Mouse (Mus musculus): ENCODE results near the gene Tspan4. TPM values are rescaled to one million over a fixed set of nuclear protein-coding genes. Genes with fewer than 3 reads are reported as not detected.

The Tspan4 gene
- polyA plus RNA-seq, 1 experiment from 2014 or later, result 86.2 TPM

DNA sequence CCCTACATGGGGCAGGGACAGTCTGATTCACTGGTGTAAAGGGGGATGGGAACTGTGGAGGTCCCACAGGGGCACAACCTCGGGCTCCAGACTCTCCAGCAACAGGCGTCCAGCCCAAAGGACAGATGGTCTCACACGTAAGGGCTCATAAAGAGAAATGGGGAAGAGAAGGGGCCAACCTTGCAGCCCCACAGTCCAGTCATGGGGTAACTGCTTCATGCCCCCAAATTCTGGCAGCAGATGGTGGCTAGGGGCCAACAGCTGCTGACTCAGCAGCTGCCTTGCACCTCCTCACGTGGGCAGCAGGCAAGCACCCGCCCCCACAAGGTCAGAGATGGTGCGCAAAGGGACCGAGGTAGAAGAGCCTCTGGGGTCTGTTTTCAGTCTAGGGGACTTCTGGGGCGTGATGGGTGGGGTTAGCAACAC, 42.8 kb upstream of the Tspan4 start:
- Histone ChIP-seq H3K4me2 (ENCODE audit: low read depth, low read length) (no peak overlapping the region), H3K27ac (replicated peaks; ENCODE audit: low read depth, low read length) (no peak overlapping the region), H3K9me3 (ENCODE audit: control insufficient read depth, low read length) (no peaks in the 10 kb centered on the region), H3K36me3 (ENCODE audit: control insufficient read depth, insufficient read depth, low read length) (peaks cover 36% of the 10 kb centered on the region), H3K4me3 (ENCODE audit: low read depth, low read length) (no peak overlapping the region), H3K4me1 (ENCODE audit: control insufficient read depth, insufficient read depth, low read length) (peaks cover 26% of the 10 kb centered on the region; the same call in 1 of the 2 replicates), H3K27me3 (replicated peaks; ENCODE audit: control insufficient read depth, insufficient read depth, low read length) (no peaks in the 10 kb centered on the region), H3K9ac (ENCODE audit: low read depth, low read length) (no peak overlapping the region)
- ATAC-seq (ENCODE audit: low read depth) (no peak), DNase-seq (ENCODE audit: low spot score) (no peak)
- WGBS, result 78% methylated on average over 6 of the region's 8 CpGs

- H3K9me3 ChIP-seq (ENCODE audit: control insufficient read depth, low read length), result no peaks in the 10 kb centered on the region
- DNase-seq (ENCODE audit: low spot score), result no peak
- H3K27me3 ChIP-seq (replicated peaks; ENCODE audit: control insufficient read depth, insufficient read depth, low read length), result no peaks in the 10 kb centered on the region
- H3K4me3 ChIP-seq (ENCODE audit: low read depth, low read length), result no peak overlapping the region
- H3K9ac ChIP-seq (ENCODE audit: low read depth, low read length), result no peak overlapping the region
- no peak overlapping the region for H3K4me2 ChIP-seq (ENCODE audit: low read depth, low read length)
- 70% methylated on average over 5 of the region's 6 CpGs for WGBS
- peaks cover 26% of the 10 kb centered on the region; the same call in 1 of the 2 replicates for H3K4me1 ChIP-seq (ENCODE audit: control insufficient read depth, insufficient read depth, low read length)
- no peak for ATAC-seq (ENCODE audit: low read depth)
- H3K36me3 ChIP-seq (ENCODE audit: control insufficient read depth, insufficient read depth, low read length), result peaks cover 36% of the 10 kb centered on the region
- no peak overlapping the region for H3K27ac ChIP-seq (replicated peaks; ENCODE audit: low read depth, low read length)
Observed at GRCm38 (mm10) chr7:141432741-141433516, 42.1 kb upstream of the Tspan4 start.

DNA sequence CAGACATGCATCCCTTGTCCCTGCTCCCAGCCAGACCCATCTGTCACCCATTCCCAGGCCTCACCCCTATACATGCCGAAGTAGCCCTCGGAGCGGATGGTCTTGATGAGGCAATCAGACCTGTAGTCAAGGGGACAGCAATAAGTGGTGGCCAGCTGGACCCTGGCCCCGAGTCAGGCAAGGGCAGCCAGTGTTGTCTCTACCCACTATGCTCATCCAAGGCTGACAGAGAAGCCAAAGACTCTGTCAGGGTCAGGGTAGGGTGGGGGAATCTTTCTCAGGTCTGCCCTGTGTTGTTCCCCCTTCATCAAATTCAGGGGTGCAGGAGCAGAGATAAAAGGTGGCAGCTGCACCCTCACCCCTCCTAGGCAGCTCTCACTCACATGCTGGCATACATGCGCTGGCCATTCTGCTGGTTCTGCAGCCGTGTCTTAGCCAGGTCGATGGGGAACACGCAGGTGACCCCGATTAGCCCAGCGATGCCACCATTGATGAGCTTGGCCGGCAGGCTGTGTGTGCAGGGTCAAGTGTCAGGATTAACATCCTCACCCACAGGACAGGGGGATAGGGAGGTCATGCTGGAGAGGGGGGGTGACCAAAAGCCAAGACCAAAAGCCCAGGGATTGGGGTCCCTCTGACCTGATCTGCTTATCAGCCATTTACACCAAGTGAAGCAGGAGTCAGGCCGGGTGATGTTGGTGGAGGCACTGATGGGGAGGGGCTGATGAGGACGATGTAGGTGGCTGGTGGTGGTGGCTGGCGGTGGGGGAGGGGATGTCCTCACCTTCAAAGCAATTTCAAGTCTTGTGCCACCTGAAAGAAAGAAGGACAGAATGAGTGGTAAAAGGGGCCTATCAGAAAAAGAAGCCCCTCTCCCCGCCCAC, 41.3 kb upstream of the Tspan4 start:
- 77% methylated on average over 15 of the region's 15 CpGs for WGBS
- Histone ChIP-seq H3K9me3 (ENCODE audit: control insufficient read depth, low read length) (no peaks in the 10 kb centered on the region), H3K4me2 (ENCODE audit: low read depth, low read length) (peak overlapping the region; percentile 74), H3K4me1 (ENCODE audit: control insufficient read depth, insufficient read depth, low read length) (peaks cover 26% of the 10 kb centered on the region; the same call in 1 of the 2 replicates), H3K4me3 (ENCODE audit: low read depth, low read length) (peak overlapping the region; percentile 44), H3K27me3 (replicated peaks; ENCODE audit: control insufficient read depth, insufficient read depth, low read length) (no peaks in the 10 kb centered on the region), H3K9ac (ENCODE audit: low read depth, low read length) (peak overlapping the region; percentile 64), H3K36me3 (ENCODE audit: control insufficient read depth, insufficient read depth, low read length) (peaks cover 43% of the 10 kb centered on the region), H3K27ac (replicated peaks; ENCODE audit: low read depth, low read length) (no peak overlapping the region)
- DNase-seq (ENCODE audit: low spot score) (no peak), ATAC-seq (ENCODE audit: low read depth) (no peak)

- no peaks in the 10 kb centered on the region for H3K9me3 ChIP-seq (ENCODE audit: control insufficient read depth, low read length)
- no peaks in the 10 kb centered on the region for H3K27me3 ChIP-seq (replicated peaks; ENCODE audit: control insufficient read depth, insufficient read depth, low read length)
- peaks cover 50% of the 10 kb centered on the region for H3K36me3 ChIP-seq (ENCODE audit: control insufficient read depth, insufficient read depth, low read length)
- H3K4me2 ChIP-seq (ENCODE audit: low read depth, low read length), result peak overlapping the region; percentile 74
- peak overlapping the region; percentile 64 for H3K9ac ChIP-seq (ENCODE audit: low read depth, low read length)
- peak overlapping the region; percentile 44 for H3K4me3 ChIP-seq (ENCODE audit: low read depth, low read length)
- ATAC-seq (ENCODE audit: low read depth) (no peak), DNase-seq (ENCODE audit: low spot score) (peak; percentile 74)
- WGBS, result 18% methylated on average over 7 of the region's 8 CpGs
- peaks cover 22% of the 10 kb centered on the region; the same call in 1 of the 2 replicates for H3K4me1 ChIP-seq (ENCODE audit: control insufficient read depth, insufficient read depth, low read length)
- peak overlapping the region; percentile 45; the same call in 1 of the 2 replicates for H3K27ac ChIP-seq (replicated peaks; ENCODE audit: low read depth, low read length)
Observed at GRCm38 (mm10) chr7:141434464-141434863, 40.6 kb upstream of the Tspan4 start.

DNA sequence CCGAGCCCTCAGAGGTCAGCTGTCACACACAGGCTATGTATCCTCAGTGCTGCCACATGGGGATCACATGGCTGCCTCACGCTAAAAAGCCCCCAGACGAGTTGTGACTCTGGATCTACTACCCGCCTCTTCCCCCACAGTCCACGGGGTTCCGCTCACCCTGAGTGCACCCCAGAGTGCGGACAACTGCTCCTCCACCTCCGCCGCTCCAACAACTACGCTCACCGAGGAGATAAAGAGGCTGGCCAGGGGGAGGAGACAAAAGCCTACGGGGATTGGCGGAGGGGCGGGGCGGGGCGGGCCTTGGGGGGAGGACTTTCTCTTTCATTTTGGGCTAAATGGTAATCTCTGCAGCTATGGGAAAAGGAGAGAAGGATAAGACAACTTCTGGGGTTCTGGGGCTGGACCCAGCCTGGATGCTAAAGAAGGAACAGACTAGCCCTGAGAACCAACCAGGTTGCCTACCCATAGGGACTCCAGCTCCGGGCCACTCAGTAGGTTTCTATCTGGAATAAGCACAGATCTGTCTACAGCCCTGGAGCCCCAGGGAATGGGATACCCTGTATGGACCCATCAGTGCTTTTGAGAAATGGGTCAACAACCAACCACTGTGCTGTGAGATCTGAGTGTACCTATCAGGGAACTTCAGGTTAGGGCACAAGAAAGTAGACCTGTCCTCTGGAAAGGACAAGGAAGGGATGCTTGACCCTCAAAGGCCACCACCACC, 39.7 kb upstream of the Tspan4 start:
- Histone ChIP-seq H3K36me3 (ENCODE audit: control insufficient read depth, insufficient read depth, low read length) (peaks cover 56% of the 10 kb centered on the region), H3K4me2 (ENCODE audit: low read depth, low read length) (peak overlapping the region; percentile 74), H3K9me3 (ENCODE audit: control insufficient read depth, low read length) (no peaks in the 10 kb centered on the region), H3K4me1 (ENCODE audit: control insufficient read depth, insufficient read depth, low read length) (peaks cover 22% of the 10 kb centered on the region; the same call in 1 of the 2 replicates), H3K9ac (ENCODE audit: low read depth, low read length) (peak overlapping the region; percentile 64), H3K4me3 (ENCODE audit: low read depth, low read length) (peak overlapping the region; percentile 44), H3K27ac (replicated peaks; ENCODE audit: low read depth, low read length) (0 out of 2 replicates have a peak overlapping the region, but pooled peaks have one; percentile 45), H3K27me3 (replicated peaks; ENCODE audit: control insufficient read depth, insufficient read depth, low read length) (no peaks in the 10 kb centered on the region)
- DNase-seq (ENCODE audit: low spot score) (peak; percentile 70), ATAC-seq (ENCODE audit: low read depth) (no peak)
- WGBS, result 4% methylated on average over 15 of the region's 17 CpGs

GRCm38 (mm10) chr7:141435856-141436522, 39.1 kb upstream of the Tspan4 start:
- Histone ChIP-seq H3K9ac (ENCODE audit: low read depth, low read length) (no peak overlapping the region), H3K9me3 (ENCODE audit: control insufficient read depth, low read length) (no peaks in the 10 kb centered on the region), H3K27ac (replicated peaks; ENCODE audit: low read depth, low read length) (no peak overlapping the region), H3K4me2 (ENCODE audit: low read depth, low read length) (peak overlapping the region; percentile 95), H3K36me3 (ENCODE audit: control insufficient read depth, insufficient read depth, low read length) (peaks cover 53% of the 10 kb centered on the region), H3K27me3 (replicated peaks; ENCODE audit: control insufficient read depth, insufficient read depth, low read length) (no peaks in the 10 kb centered on the region), H3K4me1 (ENCODE audit: control insufficient read depth, insufficient read depth, low read length) (peaks cover 22% of the 10 kb centered on the region; the same call in 1 of the 2 replicates), H3K4me3 (ENCODE audit: low read depth, low read length) (peak overlapping the region; percentile 73; the same call in 1 of the 2 replicates)
- no peak for ATAC-seq (ENCODE audit: low read depth)
- WGBS, result 69% methylated on average over 9 of the region's 9 CpGs
- no peak for DNase-seq (ENCODE audit: low spot score)

GRCm38 (mm10) chr7:141436523-141436892, 38.5 kb upstream of the Tspan4 start:
- 75% methylated on average over 2 of the region's 2 CpGs for WGBS

More at GRCm38 (mm10) chr7:141436523-141436892, 38.5 kb upstream of the Tspan4 start:
- H3K4me2 ChIP-seq (ENCODE audit: low read depth, low read length), result peak overlapping the region; percentile 95
- H3K36me3 ChIP-seq (ENCODE audit: control insufficient read depth, insufficient read depth, low read length), result peaks cover 53% of the 10 kb centered on the region
- no peak overlapping the region for H3K27ac ChIP-seq (replicated peaks; ENCODE audit: low read depth, low read length)
- H3K4me1 ChIP-seq (ENCODE audit: control insufficient read depth, insufficient read depth, low read length), result peaks cover 22% of the 10 kb centered on the region; the same call in 1 of the 2 replicates
- H3K9ac ChIP-seq (ENCODE audit: low read depth, low read length), result peak overlapping the region; percentile 77
- no peaks in the 10 kb centered on the region for H3K27me3 ChIP-seq (replicated peaks; ENCODE audit: control insufficient read depth, insufficient read depth, low read length)
- H3K9me3 ChIP-seq (ENCODE audit: control insufficient read depth, low read length), result no peaks in the 10 kb centered on the region
- peak overlapping the region; percentile 73 for H3K4me3 ChIP-seq (ENCODE audit: low read depth, low read length)
- ATAC-seq (ENCODE audit: low read depth), result no peak
- DNase-seq (ENCODE audit: low spot score), result no peak
